In the genomic region with DNA sequence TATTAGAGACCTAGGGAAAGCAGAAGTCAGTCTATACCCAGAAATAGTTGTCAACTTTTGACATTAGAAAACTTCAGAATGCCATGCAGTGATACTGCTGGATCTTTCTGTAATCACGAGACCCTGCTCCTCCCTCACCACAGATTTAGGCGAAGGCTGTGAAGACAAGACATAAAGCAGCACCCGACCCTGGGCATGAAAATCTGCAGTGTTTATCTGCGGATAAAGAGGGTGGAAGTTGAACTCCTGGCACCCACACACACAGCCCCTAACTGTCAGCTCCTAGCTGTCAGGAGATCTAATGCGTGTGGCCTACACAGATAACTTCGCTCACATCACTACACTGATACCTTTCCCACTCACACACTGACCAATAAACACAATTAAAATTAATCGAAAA, we compare ENCODE assay signal across 1 mouse cellular context.
A peak's percentile ranks its signal among the peaks of the same experiment; 100 is the strongest.
TF ChIP-seq lines count a peak whose summit lies in the region.

No protein-coding gene starts in this region.

TF ChIP-seq in MEL, 35 proteins besides CTCF, POLR2A, EP300 and RAD21 (continued from another document):
- TF ChIP-seq USF2 (IDR thresholded peaks at IDR 0.05; ENCODE audit: borderline replicate concordance in 1 of 2, insufficient read depth in 1 of 2, low read depth in 1 of 2, low read length in 2 of 2): no peak
- no peak for TF ChIP-seq GABPA (IDR thresholded peaks at IDR 0.05; ENCODE audit: low read depth, low read length)
- TF ChIP-seq NELFE (IDR thresholded peaks at IDR 0.05; ENCODE audit: low read depth, low read length): no peak
- no peak for TF ChIP-seq SMC3 (IDR thresholded peaks at IDR 0.05; ENCODE audit: low read depth, low read length)
- no peak for TF ChIP-seq POLR2AphosphoS2 (IDR thresholded peaks at IDR 0.05; ENCODE audit: low read length)
- no peak for TF ChIP-seq NRF1 (IDR thresholded peaks at IDR 0.05; ENCODE audit: insufficient read depth, low read depth, low read length, poor library complexity, severe bottlenecking)
- TF ChIP-seq JUND (IDR thresholded peaks at IDR 0.05; ENCODE audit: low read depth, low read length): no peak
- no peak for TF ChIP-seq ZMIZ1 (IDR thresholded peaks at IDR 0.05; ENCODE audit: low read depth, low read length)
- 0 out of 2 replicates have a peak, but pooled peaks have one; percentile 18 for TF ChIP-seq MYC (IDR thresholded peaks at IDR 0.05; ENCODE audit: low read depth, low read length)
- TF ChIP-seq HCFC1 (IDR thresholded peaks at IDR 0.05; ENCODE audit: low read depth, low read length): no peak
- no peak; the same call in 1 of the 2 replicates for TF ChIP-seq MAX (IDR thresholded peaks at IDR 0.05; ENCODE audit: low read length)
- TF ChIP-seq UBTF (IDR thresholded peaks at IDR 0.05; ENCODE audit: borderline replicate concordance, insufficient read depth, low read depth, low read length): no peak
- TF ChIP-seq E2F4 (IDR thresholded peaks at IDR 0.05; ENCODE audit: borderline replicate concordance, low read depth, low read length): no peak
- peak; percentile 51; the same call in 1 of the 2 replicates for TF ChIP-seq USF1 (IDR thresholded peaks at IDR 0.05; ENCODE audit: low read depth, low read length)
- TF ChIP-seq CHD2 (IDR thresholded peaks at IDR 0.05; ENCODE audit: low read length): no peak
- no peak for TF ChIP-seq ZC3H11A (IDR thresholded peaks at IDR 0.05; ENCODE audit: low read depth, low read length)
- peak; percentile 87; the same call in 1 of the 2 replicates for TF ChIP-seq MXI1 (IDR thresholded peaks at IDR 0.05; ENCODE audit: low read depth, low read length)
- peak; percentile 71 for TF ChIP-seq SIN3A (IDR thresholded peaks at IDR 0.05; ENCODE audit: low read length)
- TF ChIP-seq TCF12 (IDR thresholded peaks at IDR 0.05; ENCODE audit: low read depth, low read length): peak; percentile 91
- TF ChIP-seq GATA1 (IDR thresholded peaks at IDR 0.05; ENCODE audit: low read depth, low read length): peak; percentile 79
- TF ChIP-seq ELF1 (IDR thresholded peaks at IDR 0.05; ENCODE audit: low read depth, low read length): no peak
- no peak for TF ChIP-seq POLR2AphosphoS5 (IDR thresholded peaks at IDR 0.05; ENCODE audit: borderline replicate concordance, low read depth, low read length)
- TF ChIP-seq CHD1 (IDR thresholded peaks at IDR 0.05; ENCODE audit: low read depth, low read length): no peak
- TF ChIP-seq RCOR1 (IDR thresholded peaks at IDR 0.05; ENCODE audit: low read depth, low read length): peak; percentile 99
